Mouse (Mus musculus): ENCODE data around the gene Zfp526.

DNA sequence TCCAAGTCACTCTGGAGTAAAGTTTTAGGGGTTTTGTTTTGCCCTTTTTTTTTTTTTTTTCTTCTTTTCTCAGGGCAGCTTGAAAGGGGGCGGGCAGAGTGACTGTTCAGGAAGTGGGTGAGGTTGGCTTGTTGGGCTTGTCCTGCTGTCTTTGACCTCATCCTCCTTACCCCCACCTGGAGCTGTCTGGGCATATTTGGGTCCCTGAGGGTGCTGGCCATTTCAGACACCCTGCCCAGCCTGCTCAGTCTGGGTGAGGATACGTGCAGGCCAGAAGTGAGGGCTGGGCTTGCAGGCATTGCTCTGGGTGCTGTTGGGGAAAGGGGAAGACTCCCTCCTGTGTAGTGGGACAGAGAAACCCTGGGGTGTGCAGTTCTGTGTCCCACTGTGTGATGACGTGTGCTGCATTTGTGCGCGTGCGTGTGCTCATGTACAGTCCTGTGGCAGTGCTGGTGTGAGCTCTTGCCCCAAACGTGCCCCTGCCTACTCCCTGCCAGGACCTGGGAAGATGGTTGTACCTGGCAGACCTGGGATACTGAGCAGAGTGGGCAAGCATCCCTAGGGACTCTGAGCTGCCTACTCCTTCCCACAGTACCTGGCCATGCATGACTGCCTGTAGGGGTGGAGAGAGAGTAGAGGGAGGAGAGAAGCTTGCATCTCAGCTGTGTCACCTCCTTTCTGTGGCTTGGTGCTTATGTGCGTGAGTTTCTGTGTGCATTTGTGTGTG is 48.5 kb downstream of the Zfp526 start:
- TF ChIP-seq CTCF (IDR thresholded peaks at IDR 0.05; ENCODE audit: low read depth, low read length): no peak
- no peak for TF ChIP-seq POLR2A (IDR thresholded peaks at IDR 0.05; ENCODE audit: insufficient read depth, low read length)
- TF ChIP-seq EP300 (IDR thresholded peaks at IDR 0.05; ENCODE audit: insufficient read depth, low read depth, low read length): no peak

Measured in ES-Bruce4 (cell line).